Mouse (Mus musculus) stomach, postnatal 0 days (tissue): ENCODE data around the gene Abhd15. TPM values are rescaled to one million over a fixed set of nuclear protein-coding genes. Genes with fewer than 3 reads are reported as not detected.

ENCODE experiments used
- ATAC-seq: fragments of 200-750 bp; cut with Nextera tagmentation; 2 replicates; pipeline ENCODE4 v1.8.0; 2017; ENCODE audit not compliant: low FRiP score, low TSS enrichment
- DNase-seq: peaks from one replicate; pipeline ENCODE4 v3.0.0-alpha.2; 2016; ENCODE audit warnings: low spot score
- H3K27ac ChIP-seq: fragments of 300-500 bp; sonication (generic); replicated peaks from 2 replicates; pipeline ENCODE4 v1.5.1; 2014; ENCODE audit warnings: mild to moderate bottlenecking, control low read depth
- H3K27me3 ChIP-seq: fragments of 300-500 bp; sonication (generic); 2 replicates; pipeline ENCODE4 v1.6.1; 2014; ENCODE audit warnings: low read length; ENCODE audit not compliant: control insufficient read depth, insufficient read depth
- H3K36me3 ChIP-seq: fragments of 300-500 bp; sonication (generic); 2 replicates; pipeline ENCODE4 v1.6.1; 2014; ENCODE audit warnings: low read length, mixed read lengths; ENCODE audit not compliant: control insufficient read depth, insufficient read depth
- H3K4me1 ChIP-seq: fragments of 300-500 bp; sonication (generic); replicated peaks from 2 replicates; pipeline ENCODE4 v1.6.1; 2014; ENCODE audit warnings: antibody characterized with exemption; ENCODE audit not compliant: control insufficient read depth, insufficient read depth
- H3K4me2 ChIP-seq: fragments of 300-500 bp; sonication (generic); replicated peaks from 2 replicates; pipeline ENCODE4 v1.6.1; 2014; ENCODE audit warnings: low read depth, mild to moderate bottlenecking, control low read depth, moderate library complexity
- H3K4me3 ChIP-seq: fragments of 300-500 bp; sonication (generic); 2 replicates; pipeline ENCODE4 v1.5.1; 2014; ENCODE audit warnings: low read depth, low read length, control low read depth
- H3K9ac ChIP-seq: fragments of 300-500 bp; sonication (generic); 2 replicates; pipeline ENCODE4 v1.6.1; 2014; ENCODE audit warnings: mild to moderate bottlenecking, low read length, control low read depth, mixed read lengths
- H3K9me3 ChIP-seq: fragments of 300-500 bp; sonication (generic); 2 replicates; pipeline ENCODE4 v1.6.1; 2016; ENCODE audit warnings: low read length; ENCODE audit not compliant: control insufficient read depth
- CTCF ChIP-seq: IDR thresholded peaks from 2 replicates; pipeline ENCODE4 v1.5.1; 2016; ENCODE audit warnings: antibody characterized with exemption, low read depth, mild to moderate bottlenecking, moderate library complexity
- EP300 ChIP-seq: optimal IDR thresholded peaks from 2 replicates; pipeline ENCODE3; 2016; ENCODE audit warnings: antibody characterized with exemption
- WGBS: fragments of 180-500 bp; shearing (Covaris S2); extraction: QIAGEN DNeasy Blood & Tissue Kit; methylation state at CpG from one replicate; pipeline ENCODE4 v1.1.7; 2014; 5-methylcytosine and 5-hydroxymethylcytosine counted together
- polyA plus RNA-seq: library from polyadenylated mRNA; unstranded; fragments of >200 nt; fragmentation: Nextera tagmentation; extraction: Ambion mirVana; gene quantifications from 2 replicates; pipeline ENCODE4 v1.2.1, GENCODE M21; 2015

Gene Abhd15
- polyA plus RNA-seq, 1 experiment from 2014 or later = 1.9 TPM

- Histone ChIP-seq H3K4me2 (no peak overlapping the region), H3K4me3 (no peak overlapping the region), H3K36me3 (no peaks in the 10 kb centered on the region), H3K27ac (no peak overlapping the region), H3K9me3 (no peaks in the 10 kb centered on the region), H3K9ac (no peak overlapping the region), H3K27me3 (no peaks in the 10 kb centered on the region), H3K4me1 (peaks cover 13% of the 10 kb centered on the region)
- DNase-seq = no peak
- ATAC-seq = no peak
- TF ChIP-seq EP300 = no peak
- TF ChIP-seq CTCF = peak; percentile 39
- WGBS = 57% methylated on average over 5 of the region's 5 CpGs
Observed at GRCm38 (mm10) chr11:77486798-77487197, 28.1 kb upstream of the Abhd15 start.

- no peaks in the 10 kb centered on the region for H3K36me3 ChIP-seq
- H3K9me3 ChIP-seq = no peaks in the 10 kb centered on the region
- peak overlapping the region; percentile 77 for H3K4me3 ChIP-seq
- H3K4me1 ChIP-seq = peaks cover 13% of the 10 kb centered on the region
- no peak overlapping the region for H3K27ac ChIP-seq
- 8% methylated on average over 34 of the region's 55 CpGs for WGBS
- TF ChIP-seq CTCF (no peak), EP300 (no peak)
- DNase-seq = peak; percentile 39
- peak overlapping the region; percentile 76 for H3K9ac ChIP-seq
- H3K27me3 ChIP-seq = no peaks in the 10 kb centered on the region
- ATAC-seq = no peak
- H3K4me2 ChIP-seq = peak overlapping the region; percentile 97
Observed at GRCm38 (mm10) chr11:77488771-77489581, 25.9 kb upstream of the Abhd15 start.

- H3K4me2 ChIP-seq = peak within 1 kb of the TSS; percentile 97
- no peaks in the 10 kb centered on the region for H3K36me3 ChIP-seq
- under 1% methylated on average over 54 of the region's 87 CpGs for WGBS
- peak within 1 kb of the TSS; percentile 77 for H3K4me3 ChIP-seq
- peak within 1 kb of the TSS; percentile 76 for H3K9ac ChIP-seq
- peak within 1 kb of the TSS; percentile 95 for H3K27ac ChIP-seq
- peak; percentile 70 for DNase-seq
- peaks cover 19% of the 10 kb centered on the region for H3K4me1 ChIP-seq
- no peaks in the 10 kb centered on the region for H3K9me3 ChIP-seq
- no peaks in the 10 kb centered on the region for H3K27me3 ChIP-seq
- no peak for ATAC-seq
- TF ChIP-seq EP300 (no peak), CTCF (no peak)
Observed at GRCm38 (mm10) chr11:77489591-77490235, 25.2 kb upstream of the Abhd15 start, which contains the start of gene Ankrd13b. Gene Ankrd13b, minus strand, starts transcription at chr11:77489678.

GRCm38 (mm10) chr11:77490451-77490850, 24.5 kb upstream of the Abhd15 start:
- no peaks in the 10 kb centered on the region for H3K36me3 ChIP-seq
- no peak overlapping the region for H3K4me3 ChIP-seq
- no peaks in the 10 kb centered on the region for H3K27me3 ChIP-seq
- TF ChIP-seq EP300 = no peak
- TF ChIP-seq CTCF = no peak
- no peak for DNase-seq
- 68% methylated on average over 6 of the region's 6 CpGs for WGBS
- peak overlapping the region; percentile 91; the same call in 1 of the 2 replicates for H3K4me2 ChIP-seq
- H3K9me3 ChIP-seq = no peaks in the 10 kb centered on the region
- H3K9ac ChIP-seq = 0 out of 2 replicates have a peak overlapping the region, but pooled peaks have one; percentile 9
- H3K4me1 ChIP-seq = peaks cover 19% of the 10 kb centered on the region
- no peak for ATAC-seq
- H3K27ac ChIP-seq = peak overlapping the region; percentile 95

GRCm38 (mm10) chr11:77491123-77491501, 23.8 kb upstream of the Abhd15 start:
- H3K9me3 ChIP-seq = no peaks in the 10 kb centered on the region
- peaks cover 19% of the 10 kb centered on the region for H3K4me1 ChIP-seq
- H3K4me3 ChIP-seq = peak overlapping the region; percentile 53
- DNase-seq (peak; percentile 94), ATAC-seq (peak; percentile 76)
- H3K9ac ChIP-seq = no peak overlapping the region
- TF ChIP-seq EP300 = peak; percentile 26
- TF ChIP-seq CTCF = peak; percentile 99
- H3K36me3 ChIP-seq = no peaks in the 10 kb centered on the region
- peak overlapping the region; percentile 91 for H3K4me2 ChIP-seq
- 0% methylated on average over 13 of the region's 13 CpGs for WGBS
- peak overlapping the region; percentile 95 for H3K27ac ChIP-seq
- H3K27me3 ChIP-seq = no peaks in the 10 kb centered on the region
